Mouse (Mus musculus): ENCODE data around the gene Gm20696.

Gene Gm20696

GRCm38 (mm10) chr6:99388741-99389675 is 277.6 kb downstream of the Gm20696 start:
- peak; percentile 53 for DNase-seq (ENCODE audit: low spot score)

GRCm38 (mm10) chr6:99388023-99388422 is 278.6 kb downstream of the Gm20696 start:
- DNase-seq (ENCODE audit: low spot score): no peak

GRCm38 (mm10) chr6:99385059-99385604 is 281.5 kb downstream of the Gm20696 start:
- no peak for DNase-seq (ENCODE audit: low spot score)

- DNase-seq (ENCODE audit: low spot score): no peak
These were observed 282.6 kb downstream of the Gm20696 start for GRCm38 (mm10) chr6:99383846-99384472.

- no peak for DNase-seq (ENCODE audit: low spot score)
These were observed 286.5 kb downstream of the Gm20696 start for GRCm38 (mm10) chr6:99380146-99380545.

GRCm38 (mm10) chr6:99378997-99379710 is 287.4 kb downstream of the Gm20696 start:
- no peak for DNase-seq (ENCODE audit: low spot score)

GRCm38 (mm10) chr6:99377716-99378115 is 288.9 kb downstream of the Gm20696 start:
- no peak for DNase-seq (ENCODE audit: low spot score)

GRCm38 (mm10) chr6:99377131-99377530 is 289.5 kb downstream of the Gm20696 start:
- DNase-seq (ENCODE audit: low spot score): no peak

GRCm38 (mm10) chr6:99376721-99377120 is 289.9 kb downstream of the Gm20696 start:
- no peak for DNase-seq (ENCODE audit: low spot score)

GRCm38 (mm10) chr6:99375865-99376264 is 290.7 kb downstream of the Gm20696 start:
- no peak for DNase-seq (ENCODE audit: low spot score)

- no peak for DNase-seq (ENCODE audit: low spot score)
These were observed 291.2 kb downstream of the Gm20696 start for GRCm38 (mm10) chr6:99375376-99375775.

GRCm38 (mm10) chr6:99374448-99375271 is 291.9 kb downstream of the Gm20696 start:
- DNase-seq (ENCODE audit: low spot score): no peak

GRCm38 (mm10) chr6:99372427-99372826 is 294.2 kb downstream of the Gm20696 start:
- DNase-seq (ENCODE audit: low spot score): no peak

GRCm38 (mm10) chr6:99372016-99372415 is 294.6 kb downstream of the Gm20696 start:
- DNase-seq (ENCODE audit: low spot score): no peak

GRCm38 (mm10) chr6:99369931-99370330 is 296.7 kb downstream of the Gm20696 start:
- no peak for DNase-seq (ENCODE audit: low spot score)

GRCm38 (mm10) chr6:99369156-99369555 is 297.4 kb downstream of the Gm20696 start:
- DNase-seq (ENCODE audit: low spot score): no peak

- DNase-seq (ENCODE audit: low spot score): no peak
These were observed 298.4 kb downstream of the Gm20696 start for GRCm38 (mm10) chr6:99368118-99368753.

GRCm38 (mm10) chr6:99364545-99364944 is 302.1 kb downstream of the Gm20696 start:
- DNase-seq (ENCODE audit: low spot score): no peak

- DNase-seq (ENCODE audit: low spot score): no peak
These were observed 306.0 kb downstream of the Gm20696 start for GRCm38 (mm10) chr6:99360581-99360980.

- DNase-seq (ENCODE audit: low spot score): no peak
These were observed 306.7 kb downstream of the Gm20696 start for GRCm38 (mm10) chr6:99359765-99360499.
